Mouse (Mus musculus): ENCODE measurements around the gene Arhgef38. TPM values are rescaled to one million over a fixed set of nuclear protein-coding genes. Genes with fewer than 3 reads are reported as not detected.

Arhgef38 gene
- polyA plus RNA-seq, 1 experiment from 2014 or later: 0.08 TPM

Other genes starting within 250 kb of the Arhgef38 start
- 17.6 and 19.7 TPM in 2 replicates for gene Ints12, start 143.1 kb downstream of the Arhgef38 start, polyA plus RNA-seq (2015; fragmentation: Nextera tagmentation; extraction: Ambion mirVana)
- gene Gstcd, start 142.9 kb downstream of the Arhgef38 start, polyA plus RNA-seq (2015; fragmentation: Nextera tagmentation; extraction: Ambion mirVana): 3.5 and 4.0 TPM in 2 replicates
- 96.0 and 99.1 TPM in 2 replicates for gene Ppa2, start 75.2 kb upstream of the Arhgef38 start, polyA plus RNA-seq (2015; fragmentation: Nextera tagmentation; extraction: Ambion mirVana)

Measured in midbrain, embryonic 16.5 days (tissue).